Mouse (Mus musculus) small intestine, adult 2 months (tissue): Measurements from ENCODE around the gene Gm7030.
"Not testable (repeated sequence)": the region's sequence is repeated elsewhere in the genome, so short reads cannot be mapped to it uniquely, and the experiment has no call there.

Experiments used
- CTCF ChIP-seq: fragments of 200-500 bp; IDR thresholded peaks from 2 replicates; pipeline ENCODE4 v1.5.1; 2012; ENCODE audit warnings: low read depth, mild to moderate bottlenecking, control low read depth, inconsistent platforms, low read length, moderate library complexity, mixed read lengths; ENCODE audit not compliant: insufficient replicate concordance, insufficient read length; ENCODE audit errors: extremely low read depth
- POLR2A ChIP-seq: fragments of 200-500 bp; IDR thresholded peaks from 2 replicates; pipeline ENCODE4 v1.6.1; 2012; ENCODE audit warnings: low read depth, mild to moderate bottlenecking, control low read depth, inconsistent platforms, low read length, moderate library complexity

GRCm38 (mm10) chr17:36145861-36146156 is 16.6 kb upstream of the Gm7030 start:
- not testable (repeated sequence) for TF ChIP-seq CTCF
- peak; percentile 59; the same call in 1 of the 2 replicates for TF ChIP-seq POLR2A
